Mouse (Mus musculus) layer of hippocampus, postnatal 36 days (tissue): ENCODE data around the gene Snta1. TPM values are rescaled to one million over a fixed set of nuclear protein-coding genes. Genes with fewer than 3 reads are reported as not detected.
"Not testable (repeated sequence)": the region's sequence is repeated elsewhere in the genome, so short reads cannot be mapped to it uniquely, and the experiment has no call there.

ENCODE experiments used
- DNase-seq, 2 experiments: peaks; one replicate each; pipeline ENCODE4 v3.0.0; 2022
- total RNA-seq, 2 experiments: library from RNA; stranded (reverse); gene quantifications; 2 replicates each; pipeline ENCODE4 v1.2.3; 2021

Snta1 gene
- total RNA-seq, 2 experiments from 2014 or later = 42.3 to 48.0 TPM

DNA sequence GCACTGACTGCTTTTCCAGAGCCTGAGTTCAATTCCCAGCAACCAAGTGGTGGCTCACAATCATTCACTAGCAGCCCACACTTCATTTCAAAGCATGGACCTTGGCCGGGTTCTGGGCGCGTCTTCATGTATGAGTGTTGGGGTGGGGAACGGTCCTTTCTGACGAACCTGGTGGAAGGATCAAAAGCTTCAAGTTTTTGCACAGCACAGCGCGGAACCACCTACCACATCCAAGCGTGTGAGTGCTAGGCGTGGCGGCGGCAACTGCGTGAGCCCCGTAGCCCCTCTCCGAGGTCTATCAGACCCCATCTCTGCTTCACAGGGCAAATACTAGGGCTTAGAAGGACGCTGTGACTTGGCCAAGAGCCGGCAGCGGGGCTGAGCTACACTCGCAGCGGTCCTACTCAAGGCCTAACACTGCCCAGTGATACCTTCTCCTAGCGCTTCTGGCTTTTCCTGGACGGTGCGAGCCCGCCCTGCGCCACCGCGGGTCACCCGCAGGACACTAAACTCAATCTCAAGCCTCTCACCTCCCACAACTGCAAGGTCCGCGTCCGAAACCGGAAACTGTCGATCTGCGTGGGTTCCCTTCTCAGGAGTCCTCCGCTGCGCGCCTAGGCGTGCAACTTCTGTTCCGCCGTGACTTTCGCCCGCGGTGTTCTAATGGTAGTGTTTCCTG is 35.6 kb downstream of the Snta1 start:
- peak; percentile 84 to 85 for DNase-seq

GRCm38 (mm10) chr2:154367510-154367909 is 40.4 kb downstream of the Snta1 start:
- DNase-seq = no peak

DNA sequence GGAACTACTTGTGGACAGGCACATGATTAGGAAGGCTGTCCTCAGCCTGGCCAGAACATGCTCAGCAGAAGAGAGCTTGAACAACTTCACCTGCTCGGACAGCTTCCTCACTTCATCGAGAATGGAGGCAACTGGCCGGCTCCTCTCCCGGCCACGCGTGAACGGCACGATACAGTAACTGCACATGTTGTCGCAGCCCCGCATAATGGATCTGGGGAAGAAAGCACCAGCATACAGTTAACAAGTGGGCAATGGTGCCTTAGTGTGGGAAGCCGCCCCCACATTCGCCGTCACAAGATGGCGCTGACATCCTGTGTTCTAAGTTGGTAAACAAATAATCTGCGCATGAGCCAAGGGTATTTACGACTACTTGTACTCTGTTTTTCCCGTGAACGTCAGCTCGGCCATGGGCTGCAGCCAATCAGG is 53.9 kb downstream of the Snta1 start:
- DNase-seq = not testable (repeated sequence)

DNA sequence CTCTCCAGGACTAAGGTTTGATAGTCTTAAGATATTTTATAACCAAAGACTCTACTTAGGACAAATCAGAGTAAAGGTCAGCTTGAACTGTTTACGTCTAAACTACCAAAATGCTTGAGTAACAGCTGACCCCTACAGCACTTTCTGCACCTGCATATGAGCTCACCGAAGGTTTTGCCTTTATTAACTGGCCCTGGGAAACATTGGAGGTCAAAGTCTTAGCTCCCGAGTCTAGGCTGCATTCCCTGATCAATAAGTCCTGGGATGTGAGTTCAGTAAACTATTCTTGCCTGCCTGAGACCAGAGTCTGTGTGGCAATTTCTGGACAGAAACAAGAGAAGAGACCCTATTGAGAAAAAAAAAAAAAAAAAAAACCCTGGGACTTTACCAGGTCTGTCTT is 59.7 kb downstream of the Snta1 start:
- DNase-seq = no peak

- no peak for DNase-seq
Measured at GRCm38 (mm10) chr2:154339356-154339755, 68.5 kb downstream of the Snta1 start.

DNA sequence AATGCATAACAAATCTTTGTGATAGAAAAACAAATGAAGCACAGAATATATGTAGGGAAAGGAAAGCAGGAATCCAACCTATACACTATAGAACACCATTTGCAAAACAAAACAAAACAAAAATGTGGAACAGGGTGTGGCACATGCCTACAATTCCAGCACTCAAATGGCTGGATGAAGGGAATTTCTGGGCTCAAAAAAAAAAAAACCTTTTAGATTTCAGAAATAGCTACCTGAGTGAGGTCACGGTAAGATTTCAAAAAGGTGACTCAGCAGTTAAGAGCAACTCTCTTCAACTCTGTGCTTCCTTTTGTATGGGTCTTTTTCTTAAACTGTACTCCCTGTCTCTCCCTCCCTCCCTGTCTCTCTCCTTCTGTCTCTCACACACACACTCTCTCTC is 69.7 kb downstream of the Snta1 start:
- no peak for DNase-seq

- DNase-seq = no peak
Measured at GRCm38 (mm10) chr2:154335572-154335971, 72.3 kb downstream of the Snta1 start.

DNA sequence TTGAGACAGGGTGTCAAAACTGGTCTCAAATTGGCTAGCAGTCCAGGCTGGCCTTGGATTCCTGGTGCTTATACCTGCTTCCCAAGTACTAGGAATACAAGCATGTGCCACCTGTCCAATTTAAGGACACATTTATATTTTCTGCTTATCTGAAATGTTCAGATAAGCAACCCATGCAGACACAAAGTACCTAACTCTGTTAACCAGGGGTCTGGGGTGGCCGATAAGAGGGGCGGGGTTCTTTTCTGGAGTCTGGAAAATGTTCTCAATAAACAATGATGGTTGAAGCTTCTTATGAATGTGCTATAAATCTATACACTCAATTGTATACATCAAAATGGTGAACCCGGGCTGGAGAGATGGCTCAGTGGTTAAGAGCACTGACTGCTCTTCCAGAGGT is 81.0 kb downstream of the Snta1 start:
- DNase-seq = no peak

Other genes with a start within 250 kb of the Snta1 start
- gene Bpifa5, start 245.5 kb downstream of the Snta1 start, total RNA-seq = not detected
- gene Bpifb1, start 217.3 kb downstream of the Snta1 start, total RNA-seq = under 1 TPM in 1 of 2 experiments, not detected in 1; 0.12 TPM
- not detected for gene Bpifb5, start 184.4 kb downstream of the Snta1 start, total RNA-seq
- not detected for gene Bpifb9a, start 150.2 kb downstream of the Snta1 start, total RNA-seq
- gene Bpifb9b, start 100.9 kb downstream of the Snta1 start, total RNA-seq = not detected
- 10 to 100 TPM; 12.7 to 16.7 TPM for gene Cdk5rap1, start 35.1 kb downstream of the Snta1 start, total RNA-seq
- gene Cbfa2t2, start 28.4 kb upstream of the Snta1 start, total RNA-seq = 10 to 100 TPM; 49.7 to 57.7 TPM
- gene 1700003F12Rik, start 139.0 kb upstream of the Snta1 start, total RNA-seq = under 1 TPM in 1 of 2 experiments, not detected in 1; 0.99 TPM
- gene Actl10, start 143.7 kb upstream of the Snta1 start, total RNA-seq = not detected
- gene Necab3, start 150.8 kb upstream of the Snta1 start, total RNA-seq = 10 to 100 TPM; 26.8 to 28.6 TPM
- 1 to 10 TPM; 4.9 to 5.8 TPM for gene E2f1, start 161.8 kb upstream of the Snta1 start, total RNA-seq
- gene Pxmp4, start 195.6 kb upstream of the Snta1 start, total RNA-seq = 10 to 100 TPM in 1 of 2 experiments, 1 to 10 TPM in 1; 10.0 to 10.5 TPM
- 10 to 100 TPM in 1 of 2 experiments, 1 to 10 TPM in 1; 9.2 to 10.1 TPM for gene Zfp341, start 205.2 kb upstream of the Snta1 start, total RNA-seq
- not detected for gene 4930519P11Rik, start 205.3 kb upstream of the Snta1 start, total RNA-seq
- gene Chmp4b, start 243.6 kb upstream of the Snta1 start, total RNA-seq = 100 to 1,000 TPM; 212 to 220 TPM